In the genomic region with DNA sequence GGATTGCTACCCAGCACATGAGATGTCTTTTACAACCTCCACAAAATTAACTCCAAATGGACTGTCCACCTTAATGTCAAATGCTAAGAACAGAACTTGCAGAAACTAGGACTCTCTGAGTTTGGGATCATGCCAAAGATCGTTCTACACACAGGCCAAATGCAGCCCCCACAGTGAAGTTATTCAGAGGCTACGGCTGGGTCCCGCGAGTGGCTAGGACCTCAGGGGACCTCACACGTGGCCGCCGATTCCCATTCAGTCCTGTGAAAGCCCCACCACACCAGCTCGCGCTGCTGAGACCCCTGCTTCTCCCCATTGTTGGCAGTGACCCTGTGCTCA, we compare ENCODE assay signal across 8 mouse cellular contexts. TPM values are rescaled to one million over a fixed set of nuclear protein-coding genes. Genes with fewer than 3 reads are reported as not detected.
A peak's percentile ranks its signal among the peaks of the same experiment; 100 is the strongest.
DNase-seq lines count a peak whose midpoint lies in the region; ATAC-seq and TF ChIP-seq lines count a peak whose summit lies in the region.
"Not testable (repeated sequence)": the region's sequence is repeated elsewhere in the genome, so short reads cannot be mapped to it uniquely, and the experiment has no call there.

No protein-coding gene starts in this region.

- not testable (repeated sequence) for TF ChIP-seq POLR2A in MEL (IDR thresholded peaks at IDR 0.05; ENCODE audit: control insufficient read depth in 1 of 2, insufficient read depth in 1 of 2, low read depth in 1 of 2, low read length in 2 of 2, poor library complexity in 1 of 2); myocyte (IDR thresholded peaks at IDR 0.05; ENCODE audit: insufficient read length, low read depth); testis, adult 2 months (IDR thresholded peaks at IDR 0.05; ENCODE audit: control insufficient read depth, low read depth, low read length)

- ATAC-seq in forebrain, embryonic 15.5 days (replicated peaks), result peak; percentile 62; the same call in 1 of the 2 replicates
- ATAC-seq in hindbrain, embryonic 12.5 days (ENCODE audit: low FRiP score), result peak; percentile 68
- peak; percentile 40 for ATAC-seq in lung, embryonic 15.5 days (ENCODE audit: borderline replicate concordance, extremely low read depth, low FRiP score, low TSS enrichment)

- peaks cover 37% of the 10 kb centered on the region for H3K79me2 ChIP-seq in MEL (ENCODE audit: control insufficient read depth, insufficient read depth, low read length, poor library complexity)
- H3K79me2 ChIP-seq in myocyte (ENCODE audit: control insufficient read depth, insufficient read depth), result not testable (repeated sequence)

- H3K27me3 ChIP-seq in MEL (ENCODE audit: control insufficient read depth in 1 of 2, insufficient read depth in 2 of 2, low read length in 2 of 2); forebrain, embryonic 15.5 days; hindbrain, embryonic 12.5 days; lung, embryonic 15.5 days; myocyte (ENCODE audit: control insufficient read depth, insufficient read depth, insufficient read length); testis, adult 2 months (ENCODE audit: control insufficient read depth, insufficient read depth, low read length): not testable (repeated sequence)

- H3K9me3 ChIP-seq in MEL (replicated peaks; ENCODE audit: insufficient read depth, low read length); forebrain, embryonic 15.5 days; hindbrain, embryonic 12.5 days (replicated peaks); lung, embryonic 15.5 days: not testable (repeated sequence)

- H3K9ac ChIP-seq in MEL (ENCODE audit: control insufficient read depth, low read depth, low read length, poor library complexity, severe bottlenecking), result peak overlapping the region; percentile 91
- peak overlapping the region; percentile 58 for H3K9ac ChIP-seq in forebrain, embryonic 15.5 days (replicated peaks)
- peak overlapping the region; percentile 62 for H3K9ac ChIP-seq in hindbrain, embryonic 12.5 days
- H3K9ac ChIP-seq in lung, embryonic 15.5 days, result peak overlapping the region; percentile 61

- peaks cover 0 to 12% of the 10 kb centered on the region in 2 experiments; a peak in 2 of 4 replicates for H3K4me1 ChIP-seq in MEL (ENCODE audit: control insufficient read depth in 1 of 2, insufficient read depth in 2 of 2, low read length in 2 of 2)
- peaks cover 16% of the 10 kb centered on the region for H3K4me1 ChIP-seq in forebrain, embryonic 15.5 days
- H3K4me1 ChIP-seq in hindbrain, embryonic 12.5 days, result peaks cover 12% of the 10 kb centered on the region
- peaks cover 12% of the 10 kb centered on the region; the same call in 1 of the 2 replicates for H3K4me1 ChIP-seq in lung, embryonic 15.5 days
- H3K4me1 ChIP-seq in testis, adult 2 months (ENCODE audit: control insufficient read depth, insufficient read depth, low read length), result not testable (repeated sequence)

- TF ChIP-seq RAD21 in MEL (IDR thresholded peaks at IDR 0.05; ENCODE audit: low read depth, low read length), result not testable (repeated sequence)

- peak; percentile 54 for DNase-seq in MEL (ENCODE audit: low read depth, low spot score)
- DNase-seq in embryo, embryonic 10.5 days (ENCODE audit: low spot score), result peak; percentile 36
- DNase-seq in left cerebral cortex, adult 2 months (ENCODE audit: extremely low spot score in 1 of 2, low spot score in 2 of 2), result not testable (repeated sequence)

- not testable (repeated sequence) for TF ChIP-seq EP300 in MEL (IDR thresholded peaks at IDR 0.05; ENCODE audit: low read depth in 1 of 2, low read length in 2 of 2)

- H3K4me3 ChIP-seq in MEL (ENCODE audit: control insufficient read depth in 1 of 2, insufficient read depth in 1 of 2, low read depth in 2 of 2, low read length in 2 of 2) (peak overlapping the region; percentile 67 to 90), myocyte (peak overlapping the region; percentile 39)
- peak overlapping the region; percentile 83 for H3K4me3 ChIP-seq in forebrain, embryonic 15.5 days
- H3K4me3 ChIP-seq in hindbrain, embryonic 12.5 days, result peak overlapping the region; percentile 70
- peak overlapping the region; percentile 83 for H3K4me3 ChIP-seq in left cerebral cortex, adult 2 months
- H3K4me3 ChIP-seq in lung, embryonic 15.5 days, result peak overlapping the region; percentile 86
- peak overlapping the region; percentile 87 for H3K4me3 ChIP-seq in testis, adult 2 months (ENCODE audit: control insufficient read depth, low read depth, low read length)

- intact Hi-C loops in left cerebral cortex, adult 2 months (cut with DNase I), result loop anchor here (2.0 kb wide), 1 partner anchor 119 kb away; a partner anchor contains a TSS

- peak overlapping the region; percentile 54 for H3ac ChIP-seq in myocyte (ENCODE audit: control insufficient read depth, insufficient read length)

- peaks cover 3 to 15% of the 10 kb centered on the region in 2 experiments; a peak in 2 of 4 replicates for H3K36me3 ChIP-seq in MEL (ENCODE audit: control insufficient read depth in 1 of 2, insufficient read depth in 2 of 2, low read length in 2 of 2)
- not testable (repeated sequence) for H3K36me3 ChIP-seq in forebrain, embryonic 15.5 days; hindbrain, embryonic 12.5 days; lung, embryonic 15.5 days; myocyte (ENCODE audit: control insufficient read depth, insufficient read depth); testis, adult 2 months (ENCODE audit: control insufficient read depth, insufficient read depth, low read length)

- peak overlapping the region; percentile 81 for H3K4me2 ChIP-seq in forebrain, embryonic 15.5 days (replicated peaks)
- H3K4me2 ChIP-seq in hindbrain, embryonic 12.5 days (replicated peaks), result peak overlapping the region; percentile 66
- peak overlapping the region; percentile 81 for H3K4me2 ChIP-seq in lung, embryonic 15.5 days
- peak overlapping the region; percentile 62 for H3K4me2 ChIP-seq in myocyte (ENCODE audit: low read depth)

- TF ChIP-seq CTCF in MEL (IDR thresholded peaks at IDR 0.05 in 2 of 3, conservative IDR thresholded peaks at IDR 0.05 in 1 of 3; ENCODE audit: control insufficient read depth in 1 of 3, insufficient read depth in 1 of 3, low read depth in 2 of 3, low read length in 3 of 3, poor library complexity in 1 of 3, severe bottlenecking in 1 of 3); left cerebral cortex, adult 2 months (IDR thresholded peaks at IDR 0.05); testis, adult 2 months (IDR thresholded peaks at IDR 0.05; ENCODE audit: control insufficient read depth, insufficient read depth, insufficient replicate concordance, low read depth, low read length): not testable (repeated sequence)

- H3K27ac ChIP-seq in MEL (ENCODE audit: control insufficient read depth, low read depth, low read length), result peak overlapping the region; percentile 81; the same call in 1 of the 2 replicates
- peak overlapping the region; percentile 75 for H3K27ac ChIP-seq in forebrain, embryonic 15.5 days (replicated peaks)
- peak overlapping the region; percentile 68 for H3K27ac ChIP-seq in hindbrain, embryonic 12.5 days
- peak overlapping the region; percentile 32; the same call in 1 of the 2 replicates for H3K27ac ChIP-seq in left cerebral cortex, adult 2 months
- peak overlapping the region; percentile 92 for H3K27ac ChIP-seq in lung, embryonic 15.5 days
- not testable (repeated sequence) for H3K27ac ChIP-seq in testis, adult 2 months (ENCODE audit: control insufficient read depth, insufficient read depth, low read depth, low read length)

- WGBS in forebrain, embryonic 15.5 days, result under 1% methylated on average over 9 of the region's 9 CpGs
- WGBS in hindbrain, embryonic 12.5 days, result under 1% methylated on average over 9 of the region's 9 CpGs
- 3% methylated on average over 9 of the region's 9 CpGs for WGBS in lung, embryonic 15.5 days

TF ChIP-seq in MEL, 35 proteins besides CTCF, POLR2A, EP300 and RAD21:
- TF ChIP-seq MAX (IDR thresholded peaks at IDR 0.05; ENCODE audit: low read length), result peak; percentile 68
- TF ChIP-seq ZMIZ1 (IDR thresholded peaks at IDR 0.05; ENCODE audit: low read depth, low read length), result 0 out of 2 replicates have a peak, but pooled peaks have one; percentile 6
- TF ChIP-seq MYC (IDR thresholded peaks at IDR 0.05; ENCODE audit: low read depth, low read length), result peak; percentile 75; the same call in 1 of the 2 replicates
- TF ChIP-seq MXI1 (IDR thresholded peaks at IDR 0.05; ENCODE audit: low read depth, low read length), result peak; percentile 92
- peak; percentile 44; the same call in 1 of the 2 replicates for TF ChIP-seq SIN3A (IDR thresholded peaks at IDR 0.05; ENCODE audit: low read length)
TF ChIP-seq in MEL: peak in this region for 5; not testable (repeated sequence) for 30.

RNA-seq across cellular contexts. Expression of a gene that starts 0.7 kb away (rescaled TPM):
- 3.9 and 7.4 TPM in 2 replicates for total RNA-seq in MEL (2012; rRNA removed)
- polyA plus RNA-seq in MEL (2012; ENCODE audit: insufficient read depth in 1 of 2, insufficient read length in 2 of 2, low read depth in 1 of 2, low replicate concordance in 2 of 2, missing spikeins in 1 of 2), result 100 to 1,000 TPM in 1 of 2 experiments, 1 to 10 TPM in 1; 9.8 to 539 TPM
- 16.0 and 17.2 TPM in 2 replicates for polyA plus RNA-seq in forebrain, embryonic 15.5 days (2015; fragmentation: Nextera tagmentation; extraction: Ambion mirVana)
- polyA plus RNA-seq in hindbrain, embryonic 12.5 days (2016; fragmentation: Nextera tagmentation; extraction: Ambion mirVana), result 20.1 and 20.3 TPM in 2 replicates
- 1 to 10 TPM; 7.0 to 8.3 TPM for total RNA-seq in left cerebral cortex, adult 2 months (2021)
- 20.2 and 23.4 TPM in 2 replicates for polyA plus RNA-seq in lung, embryonic 15.5 days (2015; fragmentation: Nextera tagmentation; extraction: Ambion mirVana)
- polyA plus RNA-seq in myocyte (2012; fragmentation: generic; extraction: Trizol), result 0.50 TPM
- polyA plus RNA-seq in testis, adult 2 months (2012; rRNA removed), result 0.65 and 1.3 TPM in 2 replicates
